Mouse (Mus musculus): Measurements from ENCODE around the gene Thumpd3. TPM values are rescaled to one million over a fixed set of nuclear protein-coding genes. Genes with fewer than 3 reads are reported as not detected.
A peak's percentile ranks its signal among the peaks of the same experiment; 100 is the strongest.

Thumpd3 gene
- polyA plus RNA-seq, 1 experiment from 2014 or later, result 57.0 TPM

- Histone ChIP-seq H3K9ac (no peak overlapping the region), H3K4me3 (no peak overlapping the region), H3K4me1 (peaks cover 17% of the 10 kb centered on the region), H3K4me2 (no peak overlapping the region), H3K36me3 (peaks cover 98% of the 10 kb centered on the region), H3K27me3 (replicated peaks) (no peaks in the 10 kb centered on the region), H3K9me3 (replicated peaks) (no peaks in the 10 kb centered on the region), H3K27ac (no peak overlapping the region)
- ATAC-seq, result no peak
- WGBS (ENCODE audit: insufficient replicate concordance), result 84% methylated on average over 3 of the region's 3 CpGs
Measured at GRCm38 (mm10) chr6:113065186-113065585, 19.2 kb downstream of the Thumpd3 start.

DNA sequence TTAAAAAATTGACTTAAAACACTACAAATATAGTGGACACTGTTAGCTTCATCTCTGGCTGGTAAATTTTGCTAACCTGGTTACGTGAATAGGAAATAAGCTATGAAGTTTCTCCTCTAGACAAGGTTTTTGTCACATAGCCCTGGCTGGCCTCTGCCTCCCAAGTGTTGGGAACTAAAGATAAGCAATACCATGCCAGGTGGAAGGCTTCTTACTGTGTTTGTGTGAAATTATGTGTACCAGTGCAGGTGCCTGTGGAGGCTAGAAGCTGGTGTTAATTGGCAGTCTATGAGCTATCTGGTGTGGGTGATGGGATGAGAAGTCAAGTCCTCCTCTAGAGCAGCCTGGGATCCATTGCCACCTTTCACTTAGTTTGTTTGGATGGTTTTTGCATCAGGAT lies 23.1 kb downstream of the Thumpd3 start:
- H3K9ac ChIP-seq, result no peak overlapping the region
- H3K9me3 ChIP-seq (replicated peaks), result no peaks in the 10 kb centered on the region
- peak overlapping the region; percentile 41; the same call in 1 of the 2 replicates for H3K27ac ChIP-seq
- H3K27me3 ChIP-seq (replicated peaks), result no peaks in the 10 kb centered on the region
- no peak for ATAC-seq
- peaks cover 42% of the 10 kb centered on the region for H3K4me1 ChIP-seq
- peaks cover 81% of the 10 kb centered on the region for H3K36me3 ChIP-seq
- no peak overlapping the region for H3K4me2 ChIP-seq
- 79% methylated on average over 1 of the region's 1 CpGs for WGBS (ENCODE audit: insufficient replicate concordance)
- no peak overlapping the region for H3K4me3 ChIP-seq

DNA sequence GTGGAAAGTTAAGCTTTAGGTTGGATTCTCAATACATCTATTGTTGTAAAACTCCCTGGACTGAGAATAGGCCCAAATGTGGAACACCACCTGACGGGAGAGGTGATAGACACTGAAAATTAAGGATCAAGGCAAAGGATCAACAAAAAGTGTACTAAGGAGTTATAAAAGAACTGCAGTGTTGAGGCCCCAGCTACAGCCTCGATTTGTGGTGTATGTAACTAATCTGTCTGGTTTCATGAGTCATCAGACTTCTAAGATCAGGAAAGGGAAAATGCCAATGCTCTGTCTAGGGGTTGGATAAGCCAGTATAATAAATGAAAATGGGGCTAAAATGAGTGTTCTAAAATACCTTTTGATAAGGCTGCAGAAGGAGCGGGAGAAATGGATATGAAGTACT lies 29.2 kb downstream of the Thumpd3 start:
- ATAC-seq, result no peak
- peak overlapping the region; percentile 69 for H3K4me2 ChIP-seq
- WGBS (ENCODE audit: insufficient replicate concordance), result 22% methylated on average over 3 of the region's 3 CpGs
- peak overlapping the region; percentile 95 for H3K4me3 ChIP-seq
- peaks cover 26% of the 10 kb centered on the region for H3K36me3 ChIP-seq
- H3K27ac ChIP-seq, result peak overlapping the region; percentile 100
- peaks cover 53% of the 10 kb centered on the region for H3K4me1 ChIP-seq
- H3K9me3 ChIP-seq (replicated peaks), result no peaks in the 10 kb centered on the region
- no peaks in the 10 kb centered on the region for H3K27me3 ChIP-seq (replicated peaks)
- peak overlapping the region; percentile 99 for H3K9ac ChIP-seq

- H3K27ac ChIP-seq, result peak overlapping the region; percentile 100
- under 1% methylated on average over 55 of the region's 55 CpGs for WGBS (ENCODE audit: insufficient replicate concordance)
- peak; percentile 80 for ATAC-seq
- H3K4me1 ChIP-seq, result peaks cover 54% of the 10 kb centered on the region
- no peaks in the 10 kb centered on the region for H3K27me3 ChIP-seq (replicated peaks)
- H3K4me2 ChIP-seq, result peak overlapping the region; percentile 69
- peak overlapping the region; percentile 95 for H3K4me3 ChIP-seq
- H3K36me3 ChIP-seq, result peaks cover 25% of the 10 kb centered on the region
- peak overlapping the region; percentile 99 for H3K9ac ChIP-seq
- no peaks in the 10 kb centered on the region for H3K9me3 ChIP-seq (replicated peaks)
Measured at GRCm38 (mm10) chr6:113076012-113076685, 30.1 kb downstream of the Thumpd3 start.

DNA sequence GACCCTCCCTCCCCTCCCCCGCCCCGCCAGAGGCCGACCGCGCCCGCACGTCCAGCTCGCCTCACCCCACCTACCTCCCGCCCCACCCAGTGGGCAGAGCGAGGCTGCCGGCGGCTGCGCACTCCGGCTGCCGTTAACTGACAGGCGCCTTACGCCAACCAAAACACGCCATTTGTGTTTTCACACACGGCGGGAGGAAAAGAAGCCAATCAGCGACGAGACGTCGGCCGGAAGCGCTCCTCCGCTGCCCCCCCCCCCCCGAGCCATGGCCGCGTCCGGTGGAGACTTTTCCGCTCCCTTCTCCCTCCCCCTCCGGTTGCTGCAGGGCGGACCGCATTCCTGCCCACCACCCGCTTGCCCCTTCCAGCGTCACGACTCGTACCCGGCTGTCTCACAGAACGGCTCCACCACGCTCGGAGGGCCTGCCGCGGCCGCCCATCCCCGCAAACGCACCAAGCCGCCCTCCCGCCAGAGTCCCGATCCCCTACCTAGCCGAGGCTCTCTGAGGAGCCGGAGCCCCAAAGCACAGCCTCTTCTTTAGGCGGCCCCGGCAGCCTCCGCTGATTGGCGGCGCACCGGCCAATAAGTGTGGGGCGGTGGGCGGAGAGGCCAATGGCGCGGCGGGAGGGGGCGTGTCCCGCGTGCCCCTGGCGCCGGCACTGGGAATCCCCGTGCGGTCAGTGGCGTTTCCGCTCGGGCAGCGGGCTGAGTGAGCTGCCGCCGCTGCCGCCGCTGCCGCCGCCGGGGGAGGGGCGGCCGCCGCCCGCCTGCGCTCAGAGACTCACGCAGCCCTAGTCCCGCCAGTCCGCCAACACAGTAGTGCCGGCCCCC lies 30.9 kb downstream of the Thumpd3 start, which contains the start of gene Setd5:
Gene Setd5 (plus strand): TSS at position 680 of the 831 bp plus-strand sequence.
- H3K4me2 ChIP-seq, result peak within 1 kb of the TSS; percentile 69
- peak within 1 kb of the TSS; percentile 95 for H3K4me3 ChIP-seq
- WGBS (ENCODE audit: insufficient replicate concordance), result under 1% methylated on average over 80 of the region's 91 CpGs
- H3K9ac ChIP-seq, result peak within 1 kb of the TSS; percentile 99
- H3K27ac ChIP-seq, result peak within 1 kb of the TSS; percentile 100
- peaks cover 56% of the 10 kb centered on the region for H3K4me1 ChIP-seq
- no peaks in the 10 kb centered on the region for H3K27me3 ChIP-seq (replicated peaks)
- H3K36me3 ChIP-seq, result peaks cover 20% of the 10 kb centered on the region
- H3K9me3 ChIP-seq (replicated peaks), result no peaks in the 10 kb centered on the region
- peak; percentile 85 for ATAC-seq

DNA sequence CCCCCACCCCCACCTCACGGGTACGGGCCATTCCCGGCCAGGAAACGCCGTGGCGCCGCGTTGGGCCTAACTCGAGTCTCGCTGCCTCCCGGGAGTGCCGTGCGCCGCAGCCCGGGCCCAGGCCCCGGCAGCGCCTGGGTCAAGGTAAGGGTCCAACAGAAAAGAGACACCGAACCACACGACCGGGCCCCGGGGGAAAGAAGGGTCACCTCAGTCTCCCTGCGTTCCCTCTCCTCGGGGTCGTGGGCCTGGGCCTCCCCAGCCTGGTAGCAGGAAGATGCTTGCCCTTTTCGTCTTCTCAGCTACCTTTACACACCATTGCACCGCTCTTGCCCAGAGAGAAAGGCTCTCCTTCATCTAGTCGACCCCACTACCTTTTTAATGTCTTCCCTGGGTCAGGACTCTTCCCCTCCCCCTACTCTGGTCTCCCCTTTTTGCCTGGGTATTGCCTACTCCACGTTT lies 31.6 kb downstream of the Thumpd3 start:
- peak overlapping the region; percentile 69 for H3K4me2 ChIP-seq
- peak overlapping the region; percentile 95 for H3K4me3 ChIP-seq
- no peak for ATAC-seq
- 4% methylated on average over 28 of the region's 28 CpGs for WGBS (ENCODE audit: insufficient replicate concordance)
- peaks cover 58% of the 10 kb centered on the region for H3K4me1 ChIP-seq
- peaks cover 25% of the 10 kb centered on the region for H3K36me3 ChIP-seq
- peak overlapping the region; percentile 100 for H3K27ac ChIP-seq
- H3K27me3 ChIP-seq (replicated peaks), result no peaks in the 10 kb centered on the region
- H3K9me3 ChIP-seq (replicated peaks), result no peaks in the 10 kb centered on the region
- H3K9ac ChIP-seq, result peak overlapping the region; percentile 99

- H3K9me3 ChIP-seq (replicated peaks), result no peaks in the 10 kb centered on the region
- peak overlapping the region; percentile 95 for H3K4me3 ChIP-seq
- H3K9ac ChIP-seq, result peak overlapping the region; percentile 99
- peaks cover 58% of the 10 kb centered on the region for H3K4me1 ChIP-seq
- under 1% methylated on average over 18 of the region's 18 CpGs for WGBS (ENCODE audit: insufficient replicate concordance)
- H3K4me2 ChIP-seq, result peak overlapping the region; percentile 69
- no peak for ATAC-seq
- no peaks in the 10 kb centered on the region for H3K27me3 ChIP-seq (replicated peaks)
- H3K27ac ChIP-seq, result peak overlapping the region; percentile 100
- H3K36me3 ChIP-seq, result peaks cover 24% of the 10 kb centered on the region; the same call in 1 of the 2 replicates
Measured at GRCm38 (mm10) chr6:113078031-113078721, 32.2 kb downstream of the Thumpd3 start.

GRCm38 (mm10) chr6:113079492-113079891 lies 33.5 kb downstream of the Thumpd3 start:
- H3K9me3 ChIP-seq (replicated peaks), result no peaks in the 10 kb centered on the region
- H3K9ac ChIP-seq, result peak overlapping the region; percentile 99
- peak overlapping the region; percentile 69 for H3K4me2 ChIP-seq
- H3K4me1 ChIP-seq, result peaks cover 58% of the 10 kb centered on the region
- H3K36me3 ChIP-seq, result peaks cover 20% of the 10 kb centered on the region; the same call in 1 of the 2 replicates
- no peaks in the 10 kb centered on the region for H3K27me3 ChIP-seq (replicated peaks)
- no peak for ATAC-seq
- 4% methylated on average over 3 of the region's 3 CpGs for WGBS (ENCODE audit: insufficient replicate concordance)
- H3K27ac ChIP-seq, result peak overlapping the region; percentile 59
- H3K4me3 ChIP-seq, result peak overlapping the region; percentile 95

- Histone ChIP-seq H3K27ac (peak overlapping the region; percentile 43; the same call in 1 of the 2 replicates), H3K4me2 (peak overlapping the region; percentile 50), H3K4me1 (peaks cover 48% of the 10 kb centered on the region), H3K9me3 (replicated peaks) (no peaks in the 10 kb centered on the region), H3K9ac (peak overlapping the region; percentile 30; the same call in 1 of the 2 replicates), H3K4me3 (0 out of 2 replicates have a peak overlapping the region, but pooled peaks have one; percentile 5), H3K27me3 (replicated peaks) (no peaks in the 10 kb centered on the region), H3K36me3 (peaks cover 20% of the 10 kb centered on the region; the same call in 1 of the 2 replicates)
- no peak for ATAC-seq
- 31% methylated on average over 6 of the region's 6 CpGs for WGBS (ENCODE audit: insufficient replicate concordance)
Measured at GRCm38 (mm10) chr6:113082229-113082628, 36.2 kb downstream of the Thumpd3 start.

- H3K9me3 ChIP-seq (replicated peaks), result no peaks in the 10 kb centered on the region
- no peaks in the 10 kb centered on the region for H3K27me3 ChIP-seq (replicated peaks)
- H3K36me3 ChIP-seq, result peaks cover 22% of the 10 kb centered on the region
- WGBS (ENCODE audit: insufficient replicate concordance), result 68% methylated on average over 4 of the region's 4 CpGs
- no peak overlapping the region for H3K9ac ChIP-seq
- no peak overlapping the region for H3K27ac ChIP-seq
- no peak overlapping the region for H3K4me2 ChIP-seq
- H3K4me1 ChIP-seq, result peaks cover 40% of the 10 kb centered on the region
- no peak for ATAC-seq
- no peak overlapping the region for H3K4me3 ChIP-seq
Measured at GRCm38 (mm10) chr6:113084590-113084989, 38.6 kb downstream of the Thumpd3 start.

DNA sequence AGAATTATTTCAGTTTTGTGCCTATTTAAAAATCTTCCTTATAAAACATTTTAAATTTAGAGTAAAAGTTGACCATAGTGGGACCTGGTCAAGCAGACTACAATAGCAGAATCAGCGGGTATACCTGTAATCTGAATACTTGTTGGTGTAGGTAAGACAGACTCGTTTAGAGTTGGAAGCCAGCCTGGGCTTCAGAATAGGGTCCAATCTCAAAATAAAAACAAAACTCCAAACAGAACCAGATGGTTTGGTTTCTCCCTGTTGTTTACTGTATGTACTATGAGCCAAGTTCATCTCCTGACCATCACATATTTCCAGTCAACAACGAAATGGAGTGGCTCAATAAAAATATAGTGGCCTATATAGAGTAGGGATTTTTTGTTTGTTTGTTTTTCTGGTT lies 47.2 kb downstream of the Thumpd3 start:
- peaks cover 13% of the 10 kb centered on the region for H3K36me3 ChIP-seq
- H3K4me3 ChIP-seq, result no peak overlapping the region
- H3K4me2 ChIP-seq, result no peak overlapping the region
- ATAC-seq, result no peak
- H3K9ac ChIP-seq, result no peak overlapping the region
- peaks cover 25% of the 10 kb centered on the region for H3K4me1 ChIP-seq
- H3K9me3 ChIP-seq (replicated peaks), result no peaks in the 10 kb centered on the region
- WGBS (ENCODE audit: insufficient replicate concordance), result 80% methylated on average over 3 of the region's 3 CpGs
- no peaks in the 10 kb centered on the region for H3K27me3 ChIP-seq (replicated peaks)
- H3K27ac ChIP-seq, result no peak overlapping the region

Measured in liver, embryonic 12.5 days (tissue).